ENCODE assay signal across 28 mouse cellular contexts in genomic region chr5:99482524-99482923, GRCm38 (mm10).
DNase-seq lines count a peak whose midpoint lies in the region; ATAC-seq and TF ChIP-seq lines count a peak whose summit lies in the region.
"Had no signal": no experiment of that assay in that cellular context is flagged by ENCODE, and none has a peak within 500 bp of the region (broad histone marks: within the 10 kb centered on the region; RNA-seq: fewer than 3 reads in every experiment).

No protein-coding gene starts in this region.

- H3K36me3 ChIP-seq in forebrain, postnatal 0 days (ENCODE audit: insufficient read depth), result no peaks in the 10 kb centered on the region
- H3K36me3 ChIP-seq in forebrain, embryonic 14.5 days (ENCODE audit: control insufficient read depth, insufficient read depth, low read length), result no peaks in the 10 kb centered on the region
- no peaks in the 10 kb centered on the region for H3K36me3 ChIP-seq in liver, embryonic 15.5 days (replicated peaks)
- H3K36me3 ChIP-seq: heart, embryonic 12.5 days; midbrain, embryonic 10.5 days; midbrain, embryonic 15.5 days; neural tube, embryonic 15.5 days had no signal

- peak; percentile 60 for DNase-seq in forebrain, postnatal 0 days
- DNase-seq in forebrain, embryonic 14.5 days (ENCODE audit: low spot score), result no peak
- DNase-seq in NIH3T3 (ENCODE audit: low read depth) (peak; percentile 42), liver (peak; percentile 38)
- DNase-seq in adrenal gland, postnatal 4 days (ENCODE audit: low spot score in 2 of 2), result no peak
- DNase-seq in spleen, postnatal 14 days (ENCODE audit: low spot score in 2 of 2), result no peak
- DNase-seq in left cerebral cortex, adult 2 months (ENCODE audit: extremely low spot score in 1 of 2, low spot score in 2 of 2), result no peak
- DNase-seq: adrenal gland, postnatal 25 days; cerebellum, adult 2 months; cerebellum, postnatal 14 days; gastrocnemius, adult 2 months; gastrocnemius, postnatal 36 days; heart, adult 2 months; kidney, adult 18-20 months; kidney, postnatal 4 days; right cerebral cortex, postnatal 25 days; spleen, adult 18-20 months; thymus, adult 18-20 months; thymus, postnatal 25 days had no signal

- TF ChIP-seq CTCF in forebrain, postnatal 0 days (IDR thresholded peaks at IDR 0.05; ENCODE audit: low read depth), result no peak
- no peak for TF ChIP-seq CTCF in left cerebral cortex, adult 2 months (IDR thresholded peaks at IDR 0.05)

- no peaks in the 10 kb centered on the region for H3K9me3 ChIP-seq in forebrain, postnatal 0 days (ENCODE audit: low read length)
- H3K9me3 ChIP-seq in forebrain, embryonic 14.5 days (replicated peaks; ENCODE audit: control insufficient read depth, low read length), result no peaks in the 10 kb centered on the region
- H3K9me3 ChIP-seq in liver, embryonic 15.5 days (replicated peaks), result no peaks in the 10 kb centered on the region
- H3K9me3 ChIP-seq: heart, embryonic 12.5 days; midbrain, embryonic 10.5 days; midbrain, embryonic 15.5 days; neural tube, embryonic 15.5 days had no signal

- no peak overlapping the region for H3K4me2 ChIP-seq in forebrain, postnatal 0 days (ENCODE audit: low read depth)
- H3K4me2 ChIP-seq in forebrain, embryonic 14.5 days (ENCODE audit: low read length), result no peak overlapping the region
- H3K4me2 ChIP-seq in liver, embryonic 15.5 days, result no peak overlapping the region
- H3K4me2 ChIP-seq: heart, embryonic 12.5 days; midbrain, embryonic 15.5 days; neural tube, embryonic 15.5 days had no signal

- H3K27me3 ChIP-seq in forebrain, postnatal 0 days (ENCODE audit: insufficient read depth, low read length), result no peaks in the 10 kb centered on the region
- 0 out of 2 replicates have a peak, but pooled peaks cover 2% of the 10 kb centered on the region for H3K27me3 ChIP-seq in forebrain, embryonic 14.5 days (replicated peaks; ENCODE audit: control insufficient read depth, insufficient read depth, low read length)
- 0 out of 2 replicates have a peak, but pooled peaks cover 2% of the 10 kb centered on the region for H3K27me3 ChIP-seq in liver, embryonic 15.5 days
- H3K27me3 ChIP-seq: heart, embryonic 12.5 days; midbrain, embryonic 15.5 days; neural tube, embryonic 15.5 days had no signal

- H3K4me1 ChIP-seq in forebrain, postnatal 0 days (ENCODE audit: insufficient read depth), result peaks cover 13% of the 10 kb centered on the region
- H3K4me1 ChIP-seq in forebrain, embryonic 14.5 days (ENCODE audit: control insufficient read depth, insufficient read depth, low read length), result peaks cover 40% of the 10 kb centered on the region
- peaks cover 35% of the 10 kb centered on the region for H3K4me1 ChIP-seq in liver, embryonic 15.5 days (replicated peaks)

- ATAC-seq in forebrain, postnatal 0 days, result peak; percentile 36
- ATAC-seq in forebrain, embryonic 14.5 days, result no peak
- peak; percentile 70 for ATAC-seq in liver, embryonic 15.5 days (ENCODE audit: insufficient read depth)
- ATAC-seq: forebrain, embryonic 16.5 days; hindbrain, embryonic 16.5 days; midbrain, embryonic 15.5 days had no signal

- H3K27ac ChIP-seq in forebrain, postnatal 0 days (ENCODE audit: low read depth, low read length), result no peak overlapping the region
- no peak overlapping the region for H3K27ac ChIP-seq in forebrain, embryonic 14.5 days (ENCODE audit: low read depth, low read length)
- H3K27ac ChIP-seq in liver, embryonic 15.5 days (replicated peaks), result no peak overlapping the region
- H3K27ac ChIP-seq in left cerebral cortex, adult 2 months, result no peak overlapping the region
- H3K27ac ChIP-seq: gastrocnemius, adult 2 months; heart, adult 2 months; macrophage; midbrain, embryonic 10.5 days; midbrain, embryonic 15.5 days; neural tube, embryonic 15.5 days; stomach, postnatal 0 days had no signal

- intact Hi-C loops in left cerebral cortex, adult 2 months (cut with DNase I), result no loop called here

- no peak overlapping the region for H3K9ac ChIP-seq in forebrain, postnatal 0 days
- no peak overlapping the region for H3K9ac ChIP-seq in forebrain, embryonic 14.5 days (ENCODE audit: low read length)
- no peak overlapping the region for H3K9ac ChIP-seq in liver, embryonic 15.5 days
- H3K9ac ChIP-seq: heart, embryonic 12.5 days; midbrain, embryonic 15.5 days; neural tube, embryonic 15.5 days had no signal

- WGBS in forebrain, postnatal 0 days, result 72% methylated on average over 6 of the region's 6 CpGs
- WGBS in forebrain, embryonic 14.5 days, result 85% methylated on average over 6 of the region's 6 CpGs
- WGBS in liver, embryonic 15.5 days (ENCODE audit: insufficient replicate concordance), result 29% methylated on average over 6 of the region's 6 CpGs

- H3K4me3 ChIP-seq in forebrain, postnatal 0 days (ENCODE audit: low read depth, low read length), result no peak overlapping the region
- H3K4me3 ChIP-seq in forebrain, embryonic 14.5 days (ENCODE audit: low read depth, low read length), result no peak overlapping the region
- H3K4me3 ChIP-seq in liver, embryonic 15.5 days (replicated peaks), result no peak overlapping the region
- H3K4me3 ChIP-seq in left cerebral cortex, adult 2 months, result no peak overlapping the region
- H3K4me3 ChIP-seq: gastrocnemius, adult 2 months; heart, adult 2 months; heart, embryonic 12.5 days; midbrain, embryonic 10.5 days; midbrain, embryonic 15.5 days; neural tube, embryonic 15.5 days had no signal

Comparison
In these comparisons a context has a peak if more than half of its experiments do, and no peak if none do; other contexts are left out.
1. DNase-seq: peak in forebrain, postnatal 0 days (single experiment), NIH3T3 (single experiment) and liver (single experiment); none in forebrain, embryonic 14.5 days (single experiment), adrenal gland, postnatal 4 days (0 of 2), spleen, postnatal 14 days (0 of 2) and left cerebral cortex, adult 2 months (0 of 2).